Mouse (Mus musculus) induced T-regulatory cell, adult 2 months (primary cell): ENCODE measurements at regions not wholly inside any gene's neighbourhood (a gene's known extent, or its start where the extent isn't known, plus 50 kb on each side); places are given as distances from the start of the nearest gene placed in this dataset.
A peak's percentile ranks its signal among the peaks of the same experiment; 100 is the strongest.

ENCODE experiments used
- DNase-seq: peaks from one replicate; pipeline ENCODE4 v3.0.0-alpha.2; 2012; ENCODE audit warnings: low read depth

DNA sequence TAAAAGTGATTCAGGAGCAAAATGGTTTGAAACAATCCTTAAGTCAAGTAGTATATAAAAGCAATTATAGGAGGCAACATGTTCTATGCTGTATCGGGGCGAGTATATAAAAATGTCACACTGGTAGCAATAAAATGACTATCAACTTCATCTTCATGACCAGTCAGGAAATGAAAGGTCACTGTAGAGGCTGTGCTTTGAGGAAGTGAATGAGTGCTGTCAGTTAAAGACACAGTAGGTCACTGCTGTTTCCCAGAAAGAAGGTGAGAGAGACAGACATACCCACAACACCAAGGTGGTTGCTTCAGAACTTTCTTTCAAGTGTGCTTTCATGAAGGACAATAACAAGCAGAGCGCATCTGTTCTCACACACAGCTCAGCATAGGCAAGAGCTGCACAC lies 292.4 kb downstream of the Cd47 start:
- DNase-seq = peak; percentile 21

DNA sequence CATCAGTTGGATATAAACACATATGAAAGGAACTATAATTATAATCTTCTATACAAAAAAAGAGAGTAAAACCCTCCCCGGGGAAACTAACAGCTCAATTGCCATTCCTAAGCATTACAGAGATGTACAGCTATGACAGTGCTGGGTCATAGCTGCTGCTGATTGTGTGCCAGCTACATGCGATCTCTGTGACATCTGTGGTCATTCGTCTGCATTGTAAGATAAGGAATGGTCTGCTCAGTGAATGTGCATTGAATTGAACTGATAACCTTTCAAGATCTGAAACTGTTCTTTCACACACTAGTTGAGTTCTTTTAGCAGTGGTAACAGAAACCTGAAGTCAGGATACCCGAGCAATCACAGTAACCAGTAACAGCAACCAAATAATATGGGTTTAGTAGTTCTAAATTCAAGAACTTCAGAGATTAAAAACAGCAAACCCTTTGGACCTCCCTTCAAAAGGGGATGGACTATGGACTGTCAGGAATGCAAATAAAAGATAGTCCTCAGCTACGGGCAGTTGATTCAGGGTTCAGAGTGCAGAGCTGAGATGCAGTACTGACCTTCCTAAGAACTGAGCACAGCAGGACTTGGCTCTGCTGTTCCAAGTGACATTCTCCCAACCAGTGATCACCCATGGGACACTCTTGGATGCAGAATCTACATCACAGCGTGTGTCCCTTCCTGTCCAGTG lies 295.7 kb downstream of the Cd47 start:
- DNase-seq = no peak

DNA sequence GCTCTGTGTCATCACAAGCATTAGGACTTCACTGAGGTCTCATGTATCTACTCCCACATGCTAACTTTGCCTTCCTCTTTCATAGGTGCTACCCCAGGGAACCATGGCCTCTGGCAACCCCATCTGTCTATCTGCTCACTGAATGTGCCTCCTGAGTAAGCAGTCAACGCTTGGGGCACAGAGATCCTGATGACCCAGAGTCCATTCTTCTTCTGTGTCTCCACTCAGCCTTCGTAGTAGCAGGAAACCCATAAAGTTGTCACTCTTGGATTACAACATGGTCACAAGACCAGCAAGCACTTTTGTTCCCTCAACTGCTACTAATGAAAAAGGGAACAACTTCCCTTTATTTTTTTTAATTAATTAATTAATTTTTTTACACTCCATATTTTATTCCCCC lies 296.2 kb downstream of the Cd47 start:
- no peak for DNase-seq

GRCm38 (mm10) chr16:50103340-50103739 lies 303.0 kb downstream of the Cd47 start:
- no peak for DNase-seq

- peak; percentile 60 for DNase-seq
Measured at GRCm38 (mm10) chr16:50118150-50118549, 314.0 kb downstream of the Bbx start.

GRCm38 (mm10) chr16:50122460-50122859 lies 309.7 kb downstream of the Bbx start:
- DNase-seq = no peak

- DNase-seq = no peak
Measured at GRCm38 (mm10) chr16:50124646-50125045, 307.5 kb downstream of the Bbx start.

DNA sequence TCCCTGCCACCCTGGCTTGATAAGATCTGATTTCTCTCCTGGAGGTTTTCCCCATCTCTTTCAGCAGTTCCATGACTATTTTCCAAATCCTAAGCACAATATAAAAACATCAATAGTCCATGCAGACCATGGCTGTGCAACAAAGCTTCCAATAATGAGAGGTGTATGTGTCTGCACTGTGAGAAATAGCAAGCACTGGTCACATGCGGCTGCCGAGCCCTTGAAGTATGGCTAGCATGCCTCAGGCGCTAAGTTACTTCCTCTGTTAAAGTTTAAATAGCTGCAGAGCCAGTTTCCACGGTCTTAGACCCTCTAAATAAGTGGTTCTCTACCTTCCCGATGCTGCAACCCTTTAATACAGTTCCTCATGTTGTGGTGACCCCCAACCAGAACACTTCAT lies 306.6 kb downstream of the Bbx start:
- DNase-seq = no peak

DNA sequence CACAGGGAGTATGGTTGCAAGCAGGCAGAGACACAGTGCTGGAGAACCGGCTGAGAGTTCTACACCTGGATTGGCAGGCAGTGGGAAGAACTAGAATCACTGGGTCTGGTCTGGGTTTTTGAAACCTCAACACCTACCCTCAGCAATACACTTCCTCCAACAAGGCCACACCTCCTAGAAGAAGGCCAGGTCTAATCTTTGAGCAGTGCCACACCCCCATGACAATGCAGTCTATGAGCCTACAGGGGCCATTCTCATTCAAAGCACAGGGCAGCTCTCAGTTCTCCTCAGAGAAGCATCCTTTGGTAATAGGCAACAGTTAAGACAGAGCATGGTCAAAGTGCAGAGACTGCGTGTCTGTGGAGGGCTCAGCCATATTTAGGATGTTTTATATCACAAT lies 300.8 kb downstream of the Bbx start:
- no peak for DNase-seq
